Mouse (Mus musculus) ovary, postnatal 14 days (tissue): ENCODE data around the gene Ckap4.
A peak's percentile ranks its signal among the peaks of the same experiment; 100 is the strongest.
"Not testable (repeated sequence)": the region's sequence is repeated elsewhere in the genome, so short reads cannot be mapped to it uniquely, and the experiment has no call there.

Experiments used
- DNase-seq: peaks from one replicate; pipeline ENCODE4 v3.0.0; 2022; ENCODE audit warnings: low spot score

Ckap4 gene

DNA sequence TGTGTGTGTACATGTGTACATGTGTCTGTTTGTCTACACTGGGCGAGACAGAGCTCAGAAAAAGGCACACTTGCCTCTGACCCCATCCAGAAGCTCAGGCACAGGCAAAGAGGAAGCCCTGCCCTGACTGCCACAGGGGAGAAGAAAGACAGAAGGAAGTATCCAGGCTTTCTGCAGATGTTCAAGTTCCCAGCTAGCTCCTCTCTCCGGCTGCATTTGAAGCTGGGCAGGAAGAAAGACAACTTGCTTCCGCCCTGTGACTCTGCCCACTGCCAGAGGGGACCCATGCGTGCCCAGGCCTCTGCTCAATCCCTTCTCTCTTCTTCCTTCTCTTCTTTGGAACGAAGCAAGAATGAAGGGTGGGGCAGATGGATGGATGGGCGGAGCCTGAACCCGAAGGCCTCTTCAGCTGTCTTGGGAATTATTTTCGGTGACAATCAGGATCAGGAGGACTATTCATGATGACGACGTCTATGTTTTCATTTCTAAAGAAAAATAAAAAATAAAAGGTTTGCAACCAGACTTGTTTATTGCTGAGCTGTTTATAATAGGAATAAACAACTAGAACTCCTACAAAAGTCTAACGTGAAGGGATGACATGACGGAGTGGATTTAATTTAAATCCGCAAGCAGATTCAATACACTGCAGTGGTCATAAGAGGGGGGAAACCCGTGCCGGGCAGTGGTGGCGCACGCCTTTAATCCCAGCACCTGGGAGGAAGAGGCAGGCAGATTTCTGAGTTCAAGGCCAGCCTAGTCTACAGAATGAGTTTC lies 15.5 kb upstream of the Ckap4 start:
- no peak for DNase-seq

DNA sequence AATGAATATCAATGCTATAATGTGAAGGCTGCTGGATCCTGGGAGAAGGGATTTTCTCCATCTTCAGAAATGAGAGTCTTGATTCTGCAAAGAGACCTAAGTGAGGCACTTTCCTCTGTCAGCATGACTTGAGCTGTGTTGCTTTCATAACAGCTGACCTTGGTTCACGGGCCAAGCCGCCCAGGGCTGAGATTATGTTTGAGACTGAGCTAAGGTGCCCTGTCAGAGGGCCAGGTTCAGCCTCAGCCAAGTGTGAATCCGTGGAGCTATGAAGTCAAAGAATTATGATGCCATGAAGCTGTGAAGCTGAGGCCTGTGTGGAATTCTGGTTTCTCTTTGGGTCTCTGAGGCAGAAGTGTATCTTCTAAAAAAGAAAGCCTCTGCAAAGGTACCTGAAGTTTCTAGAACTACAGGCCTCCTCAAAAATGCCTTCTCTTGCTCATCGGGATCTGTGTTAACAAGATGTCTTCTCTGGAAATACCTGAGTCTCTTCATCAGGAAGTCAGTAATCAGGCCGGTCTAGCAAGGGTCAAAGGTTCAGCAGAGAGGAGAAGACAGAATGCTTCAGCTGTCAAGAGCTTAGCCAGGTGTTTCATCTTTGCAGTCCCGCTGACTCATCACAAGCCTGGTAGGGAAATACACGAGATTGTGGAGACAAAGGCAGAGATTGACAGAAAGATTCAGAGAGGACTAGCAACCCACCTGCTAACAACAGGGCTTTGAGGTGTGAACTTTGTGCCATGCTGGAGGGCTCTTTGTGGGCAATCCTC lies 11.2 kb upstream of the Ckap4 start:
- no peak for DNase-seq

- DNase-seq, result no peak
These were observed 9.2 kb upstream of the Ckap4 start for GRCm38 (mm10) chr10:84542802-84543658.

GRCm38 (mm10) chr10:84539651-84540050 lies 5.8 kb upstream of the Ckap4 start:
- no peak for DNase-seq

DNA sequence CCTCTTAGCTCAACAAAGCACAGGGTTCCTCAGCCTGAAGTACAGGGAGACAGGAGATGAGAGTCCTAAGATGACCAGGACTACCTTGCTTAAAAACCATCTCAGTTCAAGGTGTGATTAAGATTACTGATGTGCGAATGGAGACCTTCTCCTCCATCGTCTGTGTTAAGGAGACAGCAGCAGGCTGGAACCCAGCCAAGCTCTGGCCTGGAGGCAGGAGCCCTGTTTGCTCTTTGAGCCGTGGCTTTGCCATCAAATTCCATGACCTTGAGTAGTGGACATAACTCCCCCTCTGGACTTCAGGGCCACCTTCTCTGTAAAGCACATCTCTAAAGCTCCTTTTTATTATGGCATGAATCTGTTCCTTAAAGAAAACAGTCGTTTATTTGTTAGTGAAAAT lies 2.0 kb upstream of the Ckap4 start:
- DNase-seq, result no peak

GRCm38 (mm10) chr10:84535458-84535857 lies 1.6 kb upstream of the Ckap4 start:
- DNase-seq, result no peak

GRCm38 (mm10) chr10:84532911-84533882 lies 665 bp downstream of the Ckap4 start:
- DNase-seq, result peak; percentile 40

DNA sequence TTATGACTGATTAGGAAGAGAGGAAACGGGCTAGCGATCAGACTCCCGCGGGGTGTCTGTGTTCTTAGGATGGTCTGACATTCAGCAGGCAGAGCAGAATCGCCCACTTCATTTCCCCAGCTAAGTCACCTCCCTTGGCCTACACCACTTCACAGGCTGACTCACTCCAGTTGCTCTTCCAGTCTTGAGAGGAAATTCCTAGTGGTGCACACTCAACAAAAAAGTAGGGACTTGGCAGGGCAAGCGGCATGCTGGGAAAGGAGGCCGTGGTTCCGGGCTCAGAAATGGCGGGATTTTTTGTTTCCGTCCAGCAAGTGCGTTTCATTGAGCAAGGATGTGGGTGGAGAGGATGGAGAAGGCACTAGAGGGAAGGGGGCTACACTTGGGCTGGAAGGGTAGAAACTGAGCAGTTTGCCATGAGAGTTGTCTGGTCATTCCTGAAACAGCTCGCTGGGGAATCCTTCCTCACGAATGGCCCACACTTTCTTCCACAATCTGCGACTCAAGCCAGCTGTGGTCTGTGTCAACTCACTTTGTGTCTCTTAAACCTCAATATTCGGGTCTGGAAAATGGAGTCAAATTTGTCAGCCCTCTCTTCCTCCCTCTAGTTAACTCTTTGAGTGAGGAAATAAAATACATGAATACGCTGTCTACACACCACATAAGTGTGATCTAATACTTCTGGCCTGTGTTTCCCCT lies 1.5 kb downstream of the Ckap4 start:
- no peak for DNase-seq

- no peak for DNase-seq
These were observed 2.3 kb downstream of the Ckap4 start for GRCm38 (mm10) chr10:84531576-84531975.

- DNase-seq, result no peak
These were observed 3.5 kb downstream of the Ckap4 start for GRCm38 (mm10) chr10:84530388-84530787.

DNA sequence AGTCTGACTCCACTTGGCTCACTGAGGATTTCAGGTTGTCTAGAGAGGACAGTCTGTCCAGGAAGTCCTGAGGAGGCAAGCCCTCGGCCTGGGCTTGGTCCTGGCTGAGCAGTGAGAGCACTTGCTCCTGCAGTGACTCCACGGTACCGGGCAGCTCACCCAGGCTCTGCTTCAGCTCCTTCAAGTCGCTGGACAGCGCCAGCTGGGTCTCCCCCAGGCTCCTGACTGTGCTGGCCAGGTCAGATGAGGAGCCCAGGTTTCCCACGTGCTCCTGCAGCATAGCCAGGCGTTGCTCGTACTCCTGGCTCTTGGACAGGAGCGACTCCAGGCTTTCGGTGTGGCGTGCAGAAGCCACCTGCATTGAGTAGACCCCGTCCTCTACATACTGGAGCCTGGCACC lies 6.2 kb downstream of the Ckap4 start:
- no peak for DNase-seq

DNA sequence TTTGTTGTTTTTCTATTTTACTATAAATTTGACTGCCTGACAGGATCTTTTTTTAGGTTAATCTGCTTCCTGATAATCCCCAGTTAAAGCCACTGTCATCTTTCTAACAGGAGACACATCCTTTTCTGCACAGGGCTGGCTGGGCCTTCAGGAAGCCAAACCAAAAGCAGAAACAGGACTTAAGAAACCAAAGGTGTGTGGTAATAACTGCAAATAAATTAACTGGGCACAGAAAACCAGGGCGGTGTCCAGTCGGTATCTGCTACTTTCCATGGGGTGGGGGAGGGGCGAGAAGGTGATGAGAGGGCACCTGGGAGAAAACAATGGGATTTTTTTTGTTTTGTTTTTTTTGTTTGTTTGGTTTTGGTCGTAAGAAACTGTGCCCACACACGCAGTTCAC lies 6.8 kb downstream of the Ckap4 start:
- DNase-seq, result no peak

- DNase-seq, result no peak
These were observed 7.4 kb downstream of the Ckap4 start for GRCm38 (mm10) chr10:84526488-84526887.

GRCm38 (mm10) chr10:84523682-84524081 lies 10.2 kb downstream of the Ckap4 start:
- no peak for DNase-seq

GRCm38 (mm10) chr10:84516414-84516927 lies 17.4 kb downstream of the Ckap4 start:
- no peak for DNase-seq

- not testable (repeated sequence) for DNase-seq
These were observed 17.9 kb downstream of the Ckap4 start for GRCm38 (mm10) chr10:84515980-84516379.

GRCm38 (mm10) chr10:84515512-84515950 lies 18.3 kb downstream of the Ckap4 start:
- DNase-seq, result peak; percentile 78

- DNase-seq, result peak; percentile 81
These were observed 19.8 kb downstream of the Ckap4 start for GRCm38 (mm10) chr10:84514038-84514578.

- DNase-seq, result no peak
These were observed 21.1 kb downstream of the Ckap4 start for GRCm38 (mm10) chr10:84512766-84513165.

DNA sequence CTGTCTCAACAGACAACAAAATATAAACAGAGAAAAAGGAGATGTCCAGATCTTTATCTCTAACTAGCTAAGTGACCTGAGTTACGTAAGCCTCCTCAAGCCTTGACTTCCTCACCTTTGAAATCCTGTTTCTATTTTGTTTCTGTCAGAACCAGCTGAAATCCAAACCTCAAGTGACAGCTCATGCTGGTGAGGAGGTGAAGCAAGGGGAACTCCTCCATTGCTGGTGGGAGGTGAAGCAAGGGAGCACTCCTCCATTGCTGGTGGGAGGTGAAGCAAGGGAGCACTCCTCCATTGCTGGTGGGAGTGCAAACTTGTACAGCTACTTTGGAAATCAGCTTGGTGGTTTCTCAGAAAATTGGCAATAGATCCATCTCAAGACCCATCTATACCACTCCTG lies 25.3 kb downstream of the Ckap4 start:
- DNase-seq, result no peak
